Mouse (Mus musculus) cerebellum, adult 18-20 months (tissue): ENCODE data around the gene Ip6k3.
A peak's percentile ranks its signal among the peaks of the same experiment; 100 is the strongest.

Source experiments
- DNase-seq, 2 experiments: peaks; one replicate each; pipeline ENCODE4 v3.0.0; 2021

The Ip6k3 gene

GRCm38 (mm10) chr17:27181666-27182065, 14.1 kb upstream of the Ip6k3 start:
- no peak for DNase-seq

GRCm38 (mm10) chr17:27179681-27180280, 12.2 kb upstream of the Ip6k3 start:
- no peak for DNase-seq

- no peak for DNase-seq
Observed at GRCm38 (mm10) chr17:27178427-27179177, 11.0 kb upstream of the Ip6k3 start.

GRCm38 (mm10) chr17:27178019-27178418, 10.4 kb upstream of the Ip6k3 start:
- no peak for DNase-seq

GRCm38 (mm10) chr17:27176754-27177153, 9.2 kb upstream of the Ip6k3 start:
- no peak for DNase-seq

GRCm38 (mm10) chr17:27176287-27176686, 8.7 kb upstream of the Ip6k3 start:
- DNase-seq: no peak

- no peak for DNase-seq
Observed at GRCm38 (mm10) chr17:27175196-27175874, 7.7 kb upstream of the Ip6k3 start.

- DNase-seq: no peak
Observed at GRCm38 (mm10) chr17:27173715-27174114, 6.1 kb upstream of the Ip6k3 start.

GRCm38 (mm10) chr17:27172459-27172858, 4.9 kb upstream of the Ip6k3 start:
- no peak for DNase-seq

- no peak for DNase-seq
Observed at GRCm38 (mm10) chr17:27171121-27171520, 3.5 kb upstream of the Ip6k3 start.

- DNase-seq: peak; percentile 33 to 42
Observed at GRCm38 (mm10) chr17:27169952-27170695, 2.5 kb upstream of the Ip6k3 start.

- no peak for DNase-seq
Observed at GRCm38 (mm10) chr17:27168569-27168968, 974 bp upstream of the Ip6k3 start.

- DNase-seq: no peak
Observed at GRCm38 (mm10) chr17:27166901-27167300, 694 bp downstream of the Ip6k3 start.

GRCm38 (mm10) chr17:27165054-27165773, 2.4 kb downstream of the Ip6k3 start:
- peak; percentile 62 to 68 for DNase-seq

GRCm38 (mm10) chr17:27160905-27161304, 6.7 kb downstream of the Ip6k3 start:
- DNase-seq: no peak

GRCm38 (mm10) chr17:27159169-27159568, 8.4 kb downstream of the Ip6k3 start:
- no peak for DNase-seq

GRCm38 (mm10) chr17:27158439-27158838, 9.2 kb downstream of the Ip6k3 start:
- no peak for DNase-seq

- no peak for DNase-seq
Observed at GRCm38 (mm10) chr17:27155752-27156151, 11.8 kb downstream of the Ip6k3 start.

- no peak for DNase-seq
Observed at GRCm38 (mm10) chr17:27154881-27155280, 12.7 kb downstream of the Ip6k3 start.

GRCm38 (mm10) chr17:27154256-27154655, 13.3 kb downstream of the Ip6k3 start:
- peak; percentile 69 to 75 for DNase-seq

GRCm38 (mm10) chr17:27153773-27154193, 13.8 kb downstream of the Ip6k3 start:
- DNase-seq: peak in 1 of 2 experiments; percentile 53

- no peak for DNase-seq
Observed at GRCm38 (mm10) chr17:27152976-27153723, 14.4 kb downstream of the Ip6k3 start.
